Mouse (Mus musculus): ENCODE results near the gene Hrasls5. TPM values are rescaled to one million over a fixed set of nuclear protein-coding genes. Genes with fewer than 3 reads are reported as not detected.
A peak's percentile ranks its signal among the peaks of the same experiment; 100 is the strongest.

Hrasls5 gene
- polyA plus RNA-seq, 1 experiment, result not detected

DNA sequence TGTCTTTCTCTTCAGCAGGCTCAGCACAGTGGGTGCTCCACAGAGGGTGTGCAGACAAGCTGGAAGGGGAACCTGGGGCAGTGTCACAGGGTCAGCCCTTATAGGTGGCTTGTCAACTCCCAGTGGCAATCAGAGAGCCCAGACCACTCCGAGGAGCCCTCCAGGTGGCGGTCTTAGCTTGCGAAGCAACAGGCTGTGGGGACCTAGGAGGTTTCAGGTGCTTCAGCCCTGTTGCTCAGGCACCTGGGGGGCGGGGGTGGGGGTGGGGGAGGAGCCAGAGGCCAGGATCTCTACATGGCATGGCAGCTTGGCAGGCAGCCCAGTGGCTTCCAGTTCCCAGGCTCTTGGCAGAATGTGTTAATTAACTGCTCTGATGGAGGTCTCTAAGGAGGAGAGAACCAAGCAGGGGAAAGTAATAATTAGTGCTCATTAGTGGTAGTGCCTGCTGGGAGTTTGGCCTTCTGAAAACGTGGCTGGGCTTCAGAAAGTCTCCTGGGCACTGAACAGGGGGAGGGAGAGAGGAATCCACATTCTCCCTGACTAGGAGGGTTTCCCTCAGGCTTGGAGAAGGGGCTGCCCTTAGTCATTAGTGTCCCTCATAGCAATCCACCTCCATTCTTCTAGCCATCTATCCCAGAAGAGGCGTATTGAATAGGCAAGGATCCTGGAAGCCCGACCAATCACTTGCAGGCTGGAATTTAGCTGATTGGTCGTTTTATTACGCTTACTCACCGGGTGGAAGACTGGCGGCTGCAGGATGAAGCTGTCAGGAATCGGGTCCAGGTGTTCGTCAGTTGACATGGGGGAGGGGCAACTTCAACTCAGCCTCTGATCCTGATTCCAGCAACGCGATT, 6.2 kb upstream of the Hrasls5 start:
- peak; percentile 7; the same call in 1 of the 2 replicates for TF ChIP-seq CTCF (IDR thresholded peaks at IDR 0.05; ENCODE audit: extremely low read depth, insufficient read length, insufficient replicate concordance, low read depth, low read length)
- TF ChIP-seq POLR2A (IDR thresholded peaks at IDR 0.05; ENCODE audit: low read depth, low read length), result no peak
- peak overlapping the region; percentile 94 for H3K27ac ChIP-seq (ENCODE audit: insufficient read depth, low read depth, low read length)
- H3K4me1 ChIP-seq (ENCODE audit: control insufficient read depth, insufficient read depth, insufficient read length, low read length), result peaks cover 17% of the 10 kb centered on the region
- H3K4me3 ChIP-seq (ENCODE audit: low read depth, low read length), result peak overlapping the region; percentile 45
- H3K36me3 ChIP-seq (ENCODE audit: control insufficient read depth, insufficient read depth, low read length), result no peaks in the 10 kb centered on the region
- 7% methylated on average over 15 of the region's 15 CpGs for WGBS
- no peaks in the 10 kb centered on the region for H3K27me3 ChIP-seq (ENCODE audit: control insufficient read depth, insufficient read depth, low read length)

DNA sequence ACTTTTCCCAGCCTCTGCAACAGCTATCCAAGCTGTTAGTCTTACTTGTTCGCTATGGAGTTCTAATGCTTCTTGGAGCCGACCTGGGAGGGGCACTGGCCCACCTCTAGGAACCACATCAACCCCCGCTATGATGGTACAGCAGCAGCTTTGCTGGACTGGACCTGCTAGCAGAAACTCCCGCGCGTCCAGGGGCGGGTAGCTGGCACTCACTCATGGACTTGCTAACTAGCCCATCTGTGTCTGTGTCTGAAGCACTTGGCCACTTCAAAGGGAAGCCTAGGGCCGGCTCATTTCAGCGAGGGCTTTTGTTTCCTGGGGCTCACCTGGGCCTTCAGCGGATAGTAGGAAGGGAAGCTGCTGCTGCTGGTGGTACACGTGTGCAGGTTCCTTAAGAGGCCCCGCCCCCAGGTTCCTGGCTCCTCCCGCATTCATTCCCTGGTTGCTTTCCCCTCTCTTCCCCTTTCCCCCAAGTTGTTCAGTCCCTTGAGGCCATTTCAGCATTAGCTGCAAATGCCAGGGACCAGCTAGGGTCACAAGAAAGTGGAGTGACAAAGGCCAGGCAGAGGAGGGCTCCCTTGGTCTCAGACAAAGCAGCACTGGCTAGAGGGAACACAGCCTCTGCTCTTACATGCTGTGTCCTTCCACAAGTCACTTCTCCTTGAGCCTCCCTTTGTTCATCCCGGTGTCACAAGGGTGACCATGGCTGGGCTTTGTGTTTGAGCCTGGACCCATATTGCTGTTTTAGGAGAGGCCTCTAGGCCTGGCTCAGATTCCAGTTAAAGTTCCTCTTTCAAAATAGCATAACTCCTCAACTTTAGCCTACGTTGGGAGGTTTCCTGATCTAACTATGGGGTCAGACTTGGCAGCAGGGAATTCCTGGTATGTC, 5.3 kb upstream of the Hrasls5 start, which contains the start of gene Lgals12:
TSS of gene Lgals12 (minus strand) at position 393 of the 889 bp plus-strand sequence.
- TF ChIP-seq POLR2A (IDR thresholded peaks at IDR 0.05; ENCODE audit: low read depth, low read length) (no peak), CTCF (IDR thresholded peaks at IDR 0.05; ENCODE audit: extremely low read depth, insufficient read length, insufficient replicate concordance, low read depth, low read length) (no peak)
- Histone ChIP-seq H3K36me3 (ENCODE audit: control insufficient read depth, insufficient read depth, low read length) (no peaks in the 10 kb centered on the region), H3K27ac (ENCODE audit: insufficient read depth, low read depth, low read length) (peak within 1 kb of the TSS; percentile 94), H3K4me1 (ENCODE audit: control insufficient read depth, insufficient read depth, insufficient read length, low read length) (peaks cover 17% of the 10 kb centered on the region), H3K4me3 (ENCODE audit: low read depth, low read length) (peak within 1 kb of the TSS; percentile 45), H3K27me3 (ENCODE audit: control insufficient read depth, insufficient read depth, low read length) (no peaks in the 10 kb centered on the region)
- WGBS, result 5% methylated on average over 15 of the region's 15 CpGs

DNA sequence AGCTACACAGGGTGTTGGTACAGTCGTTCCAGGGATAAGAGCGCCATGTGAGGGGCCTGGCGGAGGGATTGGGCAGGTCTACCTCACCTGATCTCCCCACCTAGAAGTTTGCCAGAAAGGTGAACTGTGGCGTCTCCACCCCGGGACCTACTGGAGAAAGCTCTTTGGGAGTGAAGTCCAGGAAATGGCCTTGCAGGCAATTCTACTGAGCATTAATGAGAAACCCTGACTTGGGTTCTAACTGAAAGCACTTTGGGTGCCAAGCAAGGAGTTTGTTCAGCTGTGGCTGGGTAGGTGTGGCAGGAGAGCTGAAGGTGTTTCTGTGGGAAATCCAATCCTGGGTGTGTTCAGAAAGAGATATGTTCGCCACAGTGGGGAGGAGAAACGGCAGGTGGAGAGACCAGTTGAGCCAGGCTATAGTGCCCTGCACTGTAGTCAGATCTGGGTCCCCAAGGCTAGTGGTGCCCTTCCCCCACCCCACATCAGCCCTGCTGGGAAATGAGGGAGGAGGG, 4.6 kb upstream of the Hrasls5 start:
- 24% methylated on average over 7 of the region's 7 CpGs for WGBS
- H3K27ac ChIP-seq (ENCODE audit: insufficient read depth, low read depth, low read length), result peak overlapping the region; percentile 94

DNA sequence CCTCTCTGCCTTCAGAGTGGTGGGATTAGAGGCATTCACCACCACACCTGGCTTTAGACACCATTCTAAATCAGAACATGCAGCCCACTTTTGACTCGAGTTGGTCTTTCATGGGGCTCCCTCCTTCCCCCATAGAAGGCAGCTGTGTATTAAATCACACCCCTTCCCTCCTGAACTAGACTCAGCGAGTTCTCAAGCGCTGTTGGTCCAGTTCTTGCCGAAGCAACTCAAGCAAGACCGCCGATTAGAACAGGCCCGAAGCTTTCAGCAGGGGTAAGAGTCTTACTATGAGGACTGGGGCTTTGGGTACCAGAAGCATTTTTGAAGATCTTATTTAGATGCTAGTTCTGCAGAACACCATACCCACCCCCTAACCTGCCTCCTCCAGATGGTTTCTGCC, 810 bp downstream of the Hrasls5 start:
- WGBS, result 94% methylated on average over 7 of the region's 7 CpGs
- Histone ChIP-seq H3K27ac (ENCODE audit: insufficient read depth, low read depth, low read length) (no peak overlapping the region), H3K4me1 (ENCODE audit: control insufficient read depth, insufficient read depth, insufficient read length, low read length) (peaks cover 10% of the 10 kb centered on the region), H3K36me3 (ENCODE audit: control insufficient read depth, insufficient read depth, low read length) (no peaks in the 10 kb centered on the region), H3K27me3 (ENCODE audit: control insufficient read depth, insufficient read depth, low read length) (no peaks in the 10 kb centered on the region), H3K4me3 (ENCODE audit: low read depth, low read length) (no peak overlapping the region)
- TF ChIP-seq POLR2A (IDR thresholded peaks at IDR 0.05; ENCODE audit: low read depth, low read length) (no peak), CTCF (IDR thresholded peaks at IDR 0.05; ENCODE audit: extremely low read depth, insufficient read length, insufficient replicate concordance, low read depth, low read length) (no peak)

More for the DNA sequence above, 4.6 kb upstream of the Hrasls5 start:
- peaks cover 21% of the 10 kb centered on the region for H3K4me1 ChIP-seq (ENCODE audit: control insufficient read depth, insufficient read depth, insufficient read length, low read length)
- TF ChIP-seq CTCF (IDR thresholded peaks at IDR 0.05; ENCODE audit: extremely low read depth, insufficient read length, insufficient replicate concordance, low read depth, low read length), result no peak
- TF ChIP-seq POLR2A (IDR thresholded peaks at IDR 0.05; ENCODE audit: low read depth, low read length), result no peak
- H3K36me3 ChIP-seq (ENCODE audit: control insufficient read depth, insufficient read depth, low read length), result no peaks in the 10 kb centered on the region
- H3K4me3 ChIP-seq (ENCODE audit: low read depth, low read length), result no peak overlapping the region
- no peaks in the 10 kb centered on the region for H3K27me3 ChIP-seq (ENCODE audit: control insufficient read depth, insufficient read depth, low read length)

DNA sequence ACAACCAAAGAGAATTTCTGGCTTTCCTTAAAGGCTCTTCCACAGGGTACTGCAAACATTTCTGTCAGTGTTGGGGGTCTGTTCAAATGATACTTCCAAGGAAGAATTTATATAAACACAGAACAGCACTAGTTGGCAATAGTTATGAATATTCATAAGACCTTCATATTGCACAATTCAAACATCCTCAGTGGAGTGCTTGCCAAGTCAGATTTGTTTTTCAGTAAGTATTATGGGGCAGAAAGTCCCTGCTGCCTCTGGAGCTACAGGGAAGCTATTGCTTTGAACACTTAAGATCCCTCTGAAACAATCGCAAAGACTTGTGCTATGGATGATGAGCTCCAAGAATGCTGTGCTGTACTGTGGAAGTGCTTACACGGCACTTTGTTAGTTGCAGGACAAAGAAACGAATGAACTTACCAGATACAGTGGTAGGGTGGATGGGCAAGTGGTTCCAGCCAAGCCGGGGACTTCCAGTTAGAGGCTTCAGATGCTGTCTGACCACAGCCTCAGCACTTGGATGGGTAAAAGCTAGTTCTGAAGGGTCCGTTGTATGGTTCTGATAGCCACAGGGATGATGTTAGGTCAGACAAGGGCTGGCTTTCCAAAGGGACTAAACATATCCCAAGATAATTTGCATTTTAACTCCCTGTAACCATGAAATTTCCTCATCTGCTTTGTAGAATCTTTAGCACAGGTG, 4.0 kb downstream of the Hrasls5 start:
- H3K4me3 ChIP-seq (ENCODE audit: low read depth, low read length), result no peak overlapping the region
- H3K4me1 ChIP-seq (ENCODE audit: control insufficient read depth, insufficient read depth, insufficient read length, low read length), result peaks cover 6% of the 10 kb centered on the region
- H3K27me3 ChIP-seq (ENCODE audit: control insufficient read depth, insufficient read depth, low read length), result no peaks in the 10 kb centered on the region
- no peaks in the 10 kb centered on the region for H3K36me3 ChIP-seq (ENCODE audit: control insufficient read depth, insufficient read depth, low read length)
- no peak overlapping the region for H3K27ac ChIP-seq (ENCODE audit: insufficient read depth, low read depth, low read length)
- 80% methylated on average over 5 of the region's 5 CpGs for WGBS
- TF ChIP-seq POLR2A (IDR thresholded peaks at IDR 0.05; ENCODE audit: low read depth, low read length) (no peak), CTCF (IDR thresholded peaks at IDR 0.05; ENCODE audit: extremely low read depth, insufficient read length, insufficient replicate concordance, low read depth, low read length) (no peak)

DNA sequence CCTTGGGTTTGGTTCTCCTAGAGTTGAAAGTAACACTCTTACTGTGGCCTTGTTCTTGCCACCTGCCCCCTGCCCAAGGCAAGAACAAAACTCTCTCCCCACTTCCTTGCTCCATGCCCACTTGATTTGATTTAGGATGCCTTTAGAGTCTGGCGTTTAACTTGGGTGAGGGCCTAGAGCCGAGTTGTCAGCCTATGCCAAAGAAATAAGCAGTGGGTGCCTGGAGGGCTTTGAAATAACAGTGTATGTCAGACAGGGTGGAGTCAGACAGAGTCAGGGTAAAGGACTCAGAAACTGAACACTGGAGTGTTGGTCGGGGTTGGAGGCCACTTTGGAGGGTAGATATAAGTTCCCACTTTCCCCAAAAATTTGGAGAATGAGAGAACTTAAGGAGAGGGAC, 4.7 kb downstream of the Hrasls5 start:
- TF ChIP-seq POLR2A (IDR thresholded peaks at IDR 0.05; ENCODE audit: low read depth, low read length) (no peak), CTCF (IDR thresholded peaks at IDR 0.05; ENCODE audit: extremely low read depth, insufficient read length, insufficient replicate concordance, low read depth, low read length) (no peak)

More for the DNA sequence above, 4.7 kb downstream of the Hrasls5 start:
- Histone ChIP-seq H3K4me1 (ENCODE audit: control insufficient read depth, insufficient read depth, insufficient read length, low read length) (peaks cover 6% of the 10 kb centered on the region), H3K27ac (ENCODE audit: insufficient read depth, low read depth, low read length) (no peak overlapping the region), H3K27me3 (ENCODE audit: control insufficient read depth, insufficient read depth, low read length) (no peaks in the 10 kb centered on the region), H3K4me3 (ENCODE audit: low read depth, low read length) (no peak overlapping the region), H3K36me3 (ENCODE audit: control insufficient read depth, insufficient read depth, low read length) (no peaks in the 10 kb centered on the region)
- 60% methylated on average over 3 of the region's 3 CpGs for WGBS

All from small intestine, adult 2 months (tissue).